Mouse (Mus musculus) cerebellum, adult 9-11 months (tissue): ENCODE data around the gene Notch2.
"Not testable (repeated sequence)": the region's sequence is repeated elsewhere in the genome, so short reads cannot be mapped to it uniquely, and the experiment has no call there.

Experiments
- DNase-seq: peaks from one replicate; pipeline ENCODE4 v3.0.0; 2022

Gene Notch2

DNA sequence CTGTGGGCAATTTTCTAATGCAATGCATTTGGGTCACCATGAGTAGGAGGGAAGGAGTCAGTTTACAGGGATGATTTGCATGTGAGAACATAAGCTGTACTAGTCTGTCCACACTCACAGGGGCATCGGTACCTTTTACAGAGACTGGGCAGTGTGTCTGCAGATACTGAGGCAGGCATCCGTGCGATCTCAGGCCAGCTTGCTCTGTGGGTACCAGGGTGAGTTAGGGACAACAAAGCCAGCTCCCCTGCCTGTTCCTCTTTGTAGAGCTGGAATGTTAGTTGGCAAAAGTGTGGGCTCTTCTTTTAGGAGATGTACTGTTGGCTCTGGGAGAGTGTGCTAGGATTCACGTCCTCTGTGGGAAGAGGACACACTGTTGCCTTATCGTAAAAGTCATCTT is 19.6 kb downstream of the Notch2 start:
- no peak for DNase-seq

DNA sequence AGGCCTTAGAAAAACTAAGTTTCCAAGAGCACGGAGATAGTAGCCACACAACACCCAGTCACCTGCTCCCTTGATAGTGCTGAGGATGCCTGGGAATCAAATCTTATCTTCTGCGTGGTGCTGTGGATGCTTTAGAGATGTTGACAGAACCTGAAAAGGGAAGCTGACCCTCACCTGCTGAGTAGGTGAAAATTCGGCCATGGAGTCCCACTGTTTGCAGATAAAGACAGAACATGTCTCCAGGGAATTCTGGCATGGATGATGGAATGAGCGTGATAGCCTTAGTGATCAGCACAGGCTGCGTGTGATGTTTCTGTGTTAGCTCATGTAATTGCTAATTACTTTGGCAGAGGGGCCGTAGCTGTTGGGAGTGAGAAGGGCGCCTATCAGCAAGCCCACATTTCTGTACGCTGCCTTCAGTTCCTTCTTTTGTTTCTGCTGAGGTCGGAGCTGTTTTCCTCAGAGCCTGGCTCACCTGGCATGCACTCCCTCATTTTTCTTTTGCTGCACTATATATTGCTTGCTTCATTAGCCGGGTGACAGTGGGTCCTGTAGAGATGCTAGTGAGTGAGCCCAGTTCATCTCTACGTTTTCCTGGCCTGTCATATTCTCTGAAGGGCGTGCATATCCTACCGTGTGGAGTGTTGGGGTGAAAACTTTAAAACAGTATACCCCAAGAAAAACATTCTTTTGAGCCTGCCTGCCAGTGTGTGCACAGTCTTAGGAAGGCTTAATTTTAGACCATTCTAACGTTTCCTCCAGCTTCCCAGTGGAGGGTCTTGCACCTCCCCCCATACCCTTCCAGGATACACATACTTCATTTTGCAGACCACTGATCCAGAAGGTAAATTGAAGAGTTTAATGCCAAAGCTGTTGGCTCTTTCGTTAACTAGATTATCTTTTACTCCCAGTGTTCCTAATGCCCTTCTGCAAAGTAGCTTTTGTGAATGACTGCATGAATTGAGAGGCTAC is 21.6 kb downstream of the Notch2 start:
- DNase-seq = no peak

DNA sequence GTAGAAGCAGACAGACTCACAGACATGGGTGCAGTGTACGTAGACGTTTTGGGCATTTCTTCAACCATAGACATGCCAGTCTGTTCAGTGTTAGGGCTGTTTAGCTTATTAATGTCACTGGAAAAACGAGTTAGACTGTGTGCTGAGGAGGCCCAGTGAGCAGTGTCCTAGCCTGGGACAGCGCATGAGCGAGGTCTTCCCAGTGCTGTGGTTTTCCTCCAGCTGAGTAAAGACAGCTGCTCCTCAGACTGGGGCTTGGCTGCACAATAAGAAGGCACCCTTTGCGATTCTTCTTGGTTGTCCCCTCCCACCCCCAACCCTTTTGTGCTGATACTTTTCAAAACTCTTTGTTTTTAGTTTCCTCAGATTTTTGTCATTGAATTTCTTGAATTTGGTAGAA is 22.8 kb downstream of the Notch2 start:
- DNase-seq = no peak

DNA sequence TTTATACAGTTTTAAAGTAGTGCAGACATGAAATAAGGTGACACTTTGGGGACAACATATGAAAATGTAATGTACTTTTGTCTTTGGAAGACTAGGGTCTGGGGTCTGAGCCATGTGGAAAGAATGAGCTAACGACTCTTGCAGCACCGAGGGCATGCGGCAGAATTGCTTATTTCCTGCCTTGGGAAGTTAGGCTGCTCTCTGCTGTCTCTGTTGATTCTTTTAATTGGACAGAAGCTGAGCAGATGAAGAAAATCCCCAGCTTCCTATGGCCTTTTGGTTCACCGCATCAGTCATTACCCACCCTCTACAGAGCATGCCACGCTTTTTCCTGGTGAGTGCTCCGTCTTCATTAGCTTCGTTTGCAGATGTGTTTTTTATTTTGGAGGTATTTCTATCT is 23.8 kb downstream of the Notch2 start:
- no peak for DNase-seq

DNA sequence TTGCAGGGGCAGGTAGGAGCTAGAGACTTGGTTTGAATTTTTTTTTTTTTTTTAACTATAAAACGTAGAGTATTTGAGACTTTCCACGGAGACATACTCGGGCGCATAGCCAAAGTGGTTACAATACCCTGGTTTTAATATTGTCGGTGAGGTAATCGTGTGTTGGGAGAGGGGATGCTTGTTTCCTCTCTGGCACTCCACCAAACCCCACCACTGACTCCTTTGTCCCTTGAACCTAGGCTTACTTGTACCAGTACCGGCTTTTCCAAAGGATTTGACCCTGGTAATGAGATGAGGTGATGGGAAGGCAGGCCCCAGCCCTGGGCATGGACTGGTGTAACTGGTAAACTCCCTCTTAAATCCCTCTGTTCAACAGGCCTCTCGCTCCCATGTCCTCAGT is 25.3 kb downstream of the Notch2 start:
- DNase-seq = no peak

DNA sequence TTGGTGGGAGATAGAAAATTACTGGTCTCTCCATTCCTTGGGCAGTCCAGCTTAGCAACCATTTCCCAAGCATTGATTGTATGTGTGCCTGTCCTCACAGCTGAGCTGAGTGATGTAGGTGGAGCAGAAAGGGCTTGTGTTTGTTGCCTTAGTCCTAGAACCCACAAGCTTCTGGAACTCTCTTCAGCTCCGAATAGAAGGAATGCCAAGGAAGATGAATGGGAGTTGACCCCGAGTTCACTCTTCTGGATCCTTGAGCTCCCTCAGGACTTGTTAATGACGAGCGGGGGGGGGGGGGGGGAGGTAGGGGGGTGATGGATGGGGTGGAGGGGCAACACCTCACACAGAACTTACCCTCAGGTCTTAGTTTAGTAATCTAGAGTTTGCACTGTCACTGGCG is 25.9 kb downstream of the Notch2 start:
- no peak for DNase-seq

DNA sequence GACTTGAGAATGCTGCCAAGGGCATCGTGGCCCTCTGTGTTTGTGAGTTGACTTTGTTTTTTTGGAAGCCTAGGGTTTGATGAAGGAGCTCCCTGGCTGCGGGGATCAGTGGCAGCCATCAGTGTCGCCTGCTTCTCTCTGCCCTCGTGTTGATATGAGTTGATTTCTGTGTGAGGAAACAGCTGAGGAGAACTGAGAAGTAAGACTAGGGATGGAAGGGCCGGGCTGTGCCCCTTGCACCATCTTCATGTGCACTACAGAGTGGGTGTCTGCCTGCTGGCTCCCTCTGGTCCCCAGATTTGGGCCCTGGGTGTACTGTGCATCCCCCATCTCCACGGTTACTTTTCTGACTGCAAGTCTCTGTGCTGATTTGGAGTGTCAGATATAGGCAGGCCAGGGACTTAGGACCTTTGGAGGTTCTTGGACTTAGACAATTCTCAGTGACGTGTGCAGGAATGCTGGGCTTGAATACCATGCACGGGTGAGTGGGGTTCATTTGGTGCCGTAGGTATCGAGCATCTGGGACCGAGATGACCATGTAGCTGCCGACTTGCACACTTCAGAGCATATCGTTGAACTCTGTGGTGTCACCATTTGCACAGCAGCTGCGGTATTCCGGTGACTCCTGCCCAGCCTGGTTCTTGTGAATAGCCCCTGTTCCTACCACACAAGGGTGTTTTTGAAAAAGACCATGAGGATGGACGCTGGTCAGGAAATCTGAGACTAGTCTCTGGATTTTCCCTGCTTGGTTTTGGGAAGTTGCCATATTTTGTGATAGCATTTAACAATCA is 26.5 kb downstream of the Notch2 start:
- DNase-seq = no peak

DNA sequence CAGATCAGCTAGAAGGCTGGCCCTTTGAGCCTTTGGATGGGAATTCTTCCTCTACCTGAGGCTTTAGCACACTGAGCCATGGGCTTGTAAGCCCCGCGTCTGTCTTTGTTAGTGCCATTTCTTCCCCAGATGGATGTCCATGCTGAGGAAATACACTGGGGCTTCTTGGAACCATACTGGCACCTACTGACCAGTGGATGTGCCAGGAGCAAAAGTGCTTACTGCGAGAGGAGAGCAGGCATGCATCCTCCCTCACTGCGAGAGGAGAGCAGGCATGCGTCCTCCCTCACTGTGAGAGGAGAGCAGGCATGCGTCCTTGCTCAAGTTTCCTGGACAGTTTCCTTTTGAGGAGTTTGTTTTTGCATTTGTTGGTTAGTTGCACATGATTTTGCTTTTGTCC is 27.5 kb downstream of the Notch2 start:
- DNase-seq = no peak

DNA sequence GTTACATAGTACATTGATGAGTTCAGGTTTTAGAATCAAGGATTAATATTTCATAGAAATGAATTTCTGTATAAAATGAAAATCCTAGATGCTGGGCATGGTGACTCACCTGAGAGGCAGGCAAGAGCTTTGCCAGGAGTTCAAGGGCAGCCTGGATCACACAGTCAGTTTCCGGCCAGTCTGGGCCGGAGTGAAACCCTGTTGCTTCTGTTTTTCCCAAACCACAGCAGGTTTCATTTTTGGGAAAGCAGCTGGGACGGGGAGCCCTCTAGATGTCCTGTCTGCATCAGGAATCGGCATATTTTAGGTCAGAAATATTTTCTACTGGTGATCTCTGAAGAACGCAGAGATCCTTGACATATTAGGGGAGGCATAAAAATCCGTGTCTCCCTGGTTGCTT is 29.0 kb downstream of the Notch2 start:
- DNase-seq = no peak

DNA sequence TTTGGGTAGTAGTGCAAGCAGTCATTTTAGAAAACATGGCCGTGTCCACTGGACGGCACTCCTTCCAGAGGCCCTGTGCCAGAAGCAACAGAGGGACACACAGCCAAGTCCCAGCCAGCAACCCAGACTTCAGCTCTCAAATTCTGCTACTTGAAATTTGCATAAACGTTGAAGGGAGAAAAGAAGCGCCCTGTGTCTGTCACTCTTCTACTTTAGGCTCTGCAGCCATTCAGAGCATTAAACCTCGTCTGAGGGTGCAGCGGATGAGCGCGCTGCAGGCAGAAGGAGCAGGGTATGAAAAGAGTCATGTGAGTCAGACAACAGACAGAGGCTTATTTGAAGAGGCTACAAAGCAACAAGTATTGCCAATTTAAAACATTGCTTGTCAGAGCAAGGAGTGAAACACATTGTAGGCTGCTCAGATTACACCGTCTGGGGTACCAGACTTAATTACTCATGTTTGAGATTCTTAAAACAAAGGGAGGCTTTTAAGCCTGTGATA is 29.7 kb downstream of the Notch2 start:
- peak; percentile 25 for DNase-seq

DNA sequence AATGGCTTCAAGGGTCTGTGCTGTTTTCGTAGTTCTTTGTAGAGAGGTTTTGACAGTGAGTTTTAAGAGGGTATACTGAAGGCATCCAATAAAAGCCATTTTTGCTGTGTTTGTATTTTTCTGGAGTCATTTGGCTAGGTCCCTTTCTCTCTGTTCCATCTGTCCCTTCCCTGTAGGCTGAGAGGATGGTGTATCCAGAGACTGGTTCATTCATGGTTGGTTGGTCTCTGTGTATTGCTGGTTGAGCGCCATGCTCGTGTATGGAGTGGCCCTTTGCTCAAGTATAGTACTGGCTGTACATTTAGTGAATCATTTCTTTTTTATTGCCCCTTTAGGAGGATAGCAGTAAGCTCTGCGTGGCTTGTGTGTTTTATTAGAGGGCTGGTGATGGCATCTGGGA is 30.3 kb downstream of the Notch2 start:
- no peak for DNase-seq

DNA sequence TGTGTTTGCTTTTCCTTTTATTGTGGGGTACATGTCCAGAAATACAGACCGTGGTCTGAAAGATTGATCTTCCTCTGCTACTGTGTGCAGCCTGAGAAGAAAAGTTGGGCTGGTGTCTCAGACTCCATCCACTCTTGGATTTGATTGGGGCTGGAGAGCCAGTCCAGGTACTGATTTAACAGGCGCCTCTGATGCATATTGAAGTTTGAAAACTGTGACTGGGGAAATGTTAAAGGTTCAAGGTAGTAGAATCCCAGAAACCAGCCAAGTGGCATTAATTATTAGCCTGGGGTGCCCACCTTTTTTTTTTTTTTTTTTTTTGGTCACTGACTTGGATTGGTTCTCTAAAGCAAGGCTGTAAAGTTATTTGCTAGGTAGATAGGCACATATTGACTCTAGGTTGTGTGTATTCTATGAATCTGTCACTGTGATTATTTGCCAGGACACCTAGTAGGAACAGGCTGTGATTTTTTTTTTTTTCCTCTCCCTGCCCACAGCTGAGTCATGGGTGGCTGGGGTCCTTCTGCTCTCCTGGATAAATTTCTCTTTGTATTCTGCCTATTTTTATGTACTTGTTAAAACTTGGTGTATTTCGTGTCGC is 31.5 kb downstream of the Notch2 start:
- no peak for DNase-seq

DNA sequence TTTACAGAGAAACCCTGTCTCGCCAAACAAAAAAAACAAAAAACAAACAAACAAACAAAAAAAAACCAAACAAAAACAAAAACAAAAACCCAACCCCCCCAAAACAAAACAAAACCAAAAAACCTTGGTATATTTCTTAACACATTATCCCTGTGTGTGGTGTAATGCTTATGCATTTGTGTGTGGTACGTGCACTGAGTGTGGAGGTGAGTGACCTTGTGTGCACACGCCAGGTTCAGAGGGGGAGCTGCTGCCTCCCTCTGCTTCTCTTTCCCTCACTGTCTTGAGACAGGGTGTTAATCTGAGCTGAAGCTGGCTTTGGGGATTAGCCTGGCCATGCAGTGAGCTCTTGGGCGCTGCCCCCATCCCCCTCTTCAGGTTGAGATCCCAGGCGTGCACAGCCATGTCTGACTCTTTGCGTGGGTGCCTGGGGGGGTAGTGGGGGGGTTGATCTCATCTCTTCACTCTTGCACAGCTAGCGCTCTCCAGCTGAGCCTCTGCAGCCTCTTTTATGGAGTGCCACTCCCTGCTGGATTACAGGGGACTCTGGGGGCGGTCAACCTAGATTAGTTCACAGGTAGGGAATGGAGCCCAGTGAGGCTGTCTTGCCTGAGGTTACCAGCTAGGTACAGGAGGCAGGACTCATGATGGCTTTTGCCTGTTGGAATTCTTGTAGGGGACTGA is 32.3 kb downstream of the Notch2 start:
- no peak for DNase-seq

DNA sequence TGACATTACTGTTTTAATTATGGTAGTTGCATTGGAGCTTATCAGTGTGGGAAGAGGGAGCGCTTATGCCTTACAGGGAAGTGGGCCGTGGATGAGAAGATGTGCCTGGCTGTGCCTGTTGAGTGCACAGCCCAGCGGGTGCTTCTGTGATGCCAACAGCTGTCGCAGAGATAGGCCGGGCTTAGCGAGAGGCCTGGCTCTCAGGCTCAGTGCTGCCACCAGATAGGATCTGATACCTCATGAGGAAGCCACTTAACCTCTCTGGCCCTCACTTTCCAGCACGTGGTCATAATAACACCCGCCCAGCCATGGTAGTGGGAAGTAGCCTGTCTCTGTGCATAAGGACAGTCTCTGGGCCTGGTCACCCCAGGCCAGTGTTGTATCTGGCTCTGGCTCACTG is 33.0 kb downstream of the Notch2 start:
- DNase-seq = no peak

DNA sequence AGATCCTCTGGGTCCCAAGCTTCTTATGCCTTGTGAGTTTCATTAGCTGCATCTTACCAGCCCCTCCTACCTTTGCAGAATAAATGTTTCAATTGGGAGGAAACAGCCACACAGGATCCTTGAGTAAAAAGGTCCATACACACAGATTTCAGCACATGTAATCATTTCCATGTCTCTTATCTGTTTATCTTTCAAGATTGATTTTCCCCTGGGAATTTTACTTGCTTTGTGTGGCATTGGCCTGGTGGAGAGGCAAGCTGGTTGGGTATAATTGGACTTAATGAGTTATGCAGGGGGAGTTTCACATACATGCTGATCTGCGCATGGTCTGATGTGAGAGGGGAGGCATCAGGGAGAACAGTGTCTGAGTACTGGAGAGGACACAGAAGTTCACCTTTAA is 36.3 kb downstream of the Notch2 start:
- DNase-seq = no peak

DNA sequence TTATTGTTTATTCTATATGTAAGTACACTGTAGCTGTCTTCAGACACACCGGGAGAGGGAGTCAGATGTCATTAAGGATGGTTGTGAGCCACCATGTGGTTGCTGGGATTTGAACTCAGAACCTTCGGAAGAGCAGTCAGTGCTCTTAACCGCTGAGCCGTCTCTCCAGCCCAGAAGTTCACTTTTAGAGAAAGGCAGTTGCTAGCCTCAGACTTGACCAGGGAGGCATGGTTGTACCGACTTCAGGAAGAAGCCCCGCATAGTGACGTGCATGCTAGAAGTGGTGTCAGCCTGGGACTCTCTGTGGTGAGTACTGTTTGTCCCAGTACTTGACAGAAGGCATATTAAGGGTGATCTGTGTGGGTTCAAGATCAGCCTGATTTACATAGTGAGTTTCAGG is 36.8 kb downstream of the Notch2 start:
- DNase-seq = not testable (repeated sequence)

DNA sequence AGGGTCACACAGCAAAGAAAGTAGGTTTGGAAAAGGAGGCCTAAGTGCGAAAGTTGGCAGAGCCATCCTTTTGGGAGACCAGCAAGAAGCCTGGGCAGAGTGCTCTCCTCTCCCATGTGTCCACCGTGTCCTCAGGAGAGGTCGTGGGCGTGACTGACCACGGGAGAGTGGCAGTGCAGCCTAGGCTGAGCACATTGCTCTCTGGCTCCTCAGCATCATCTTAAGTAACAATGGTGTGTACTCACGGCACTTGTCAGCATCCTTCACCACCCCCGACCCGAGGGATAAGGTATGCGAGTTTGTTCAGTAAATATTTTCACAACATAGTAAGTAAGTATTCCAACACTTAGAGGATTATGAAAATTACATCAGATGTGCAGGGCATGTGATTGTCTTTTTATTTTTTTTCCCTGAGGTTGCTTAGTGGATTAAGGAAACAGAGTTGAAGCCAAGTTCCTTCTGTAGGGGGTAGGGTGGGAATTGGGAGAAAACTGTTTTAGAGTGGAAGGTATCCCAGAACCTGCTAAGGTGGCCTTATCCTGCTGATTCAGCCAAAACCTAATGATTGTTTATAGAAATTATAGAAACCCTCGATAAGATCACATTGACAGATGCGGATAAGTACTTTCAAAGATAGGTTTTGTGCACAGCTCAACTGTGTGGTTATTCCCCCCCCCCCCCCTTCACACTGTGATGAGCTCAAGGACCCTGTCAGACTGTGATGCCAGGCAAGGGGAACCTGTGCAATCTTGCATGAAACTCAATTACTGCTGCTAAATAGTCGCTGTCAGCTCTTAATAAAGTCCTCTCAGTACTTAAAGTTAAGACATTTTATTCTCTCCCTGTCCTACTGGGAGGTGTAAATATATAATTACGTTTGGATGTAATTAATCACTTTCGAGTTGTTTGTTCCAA is 37.4 kb downstream of the Notch2 start:
- no peak for DNase-seq

DNA sequence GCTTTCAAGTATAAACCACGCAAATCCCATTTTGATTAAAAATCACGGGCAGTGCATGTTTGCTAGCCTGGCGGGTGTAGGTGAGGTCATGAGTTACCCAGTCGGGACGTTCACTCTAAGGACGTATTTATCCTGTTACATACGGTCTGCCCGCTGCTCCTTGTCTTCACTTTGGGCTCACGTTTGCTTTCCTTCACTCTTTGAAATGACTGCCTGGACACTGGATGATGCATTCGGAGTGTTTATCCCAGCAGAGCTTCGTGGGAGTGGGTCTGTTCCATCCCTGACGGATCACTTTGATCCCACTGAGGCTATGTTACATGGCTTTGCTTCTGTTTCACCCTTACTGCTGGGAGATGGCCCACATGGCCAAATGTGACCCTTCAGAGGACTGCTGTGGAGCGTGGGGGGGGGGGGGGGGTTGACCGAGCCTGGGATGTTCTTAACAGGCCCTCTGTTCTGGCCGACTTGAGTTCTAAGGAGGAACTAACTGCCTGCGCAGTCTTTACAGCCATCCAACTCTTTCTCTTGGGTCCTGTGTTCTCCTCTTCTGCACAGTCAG is 38.2 kb downstream of the Notch2 start:
- DNase-seq = no peak

DNA sequence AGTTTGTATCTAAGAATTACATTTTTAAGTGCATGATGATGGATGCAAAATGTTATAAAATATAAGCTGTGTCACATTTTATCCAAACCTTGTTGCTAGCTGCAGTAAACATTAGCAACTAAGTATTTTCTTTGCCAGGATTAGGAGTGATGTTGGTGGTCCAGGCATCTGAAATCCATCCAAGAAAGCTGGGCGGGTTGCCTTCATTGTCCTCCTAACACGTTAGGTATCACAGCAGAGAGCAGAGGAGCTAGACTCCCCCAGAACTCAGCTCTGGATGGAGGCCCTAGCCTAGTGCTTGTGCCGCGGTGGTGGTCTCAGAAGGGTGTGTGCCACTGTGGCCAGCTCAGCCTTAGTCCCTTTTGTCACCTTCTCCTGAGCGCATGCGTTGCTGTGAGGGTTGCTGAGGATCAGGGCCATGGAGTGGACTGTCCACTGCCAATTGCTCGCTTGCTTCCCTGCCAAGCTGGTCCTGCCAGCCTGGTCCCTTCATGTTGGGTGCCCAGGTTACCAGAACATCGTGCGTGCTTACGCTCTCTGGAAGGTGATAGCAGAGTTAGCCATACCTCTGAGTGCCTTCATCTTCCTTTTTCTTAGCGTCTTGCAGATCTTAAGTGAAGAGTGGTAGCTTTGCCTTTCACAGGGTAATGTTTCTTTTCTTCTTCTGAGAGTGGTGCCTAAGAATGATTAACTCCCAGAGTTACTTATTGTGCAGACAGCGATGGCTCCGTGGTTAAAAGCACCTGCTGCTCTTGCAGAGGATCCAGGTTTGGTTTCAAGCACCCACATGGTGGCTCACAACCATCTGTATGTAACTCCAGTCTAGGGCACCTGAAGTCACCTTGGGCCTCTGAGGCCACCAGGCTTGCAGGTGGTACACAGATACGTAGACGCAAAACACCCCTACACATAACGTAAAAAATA is 39.4 kb downstream of the Notch2 start:
- no peak for DNase-seq

DNA sequence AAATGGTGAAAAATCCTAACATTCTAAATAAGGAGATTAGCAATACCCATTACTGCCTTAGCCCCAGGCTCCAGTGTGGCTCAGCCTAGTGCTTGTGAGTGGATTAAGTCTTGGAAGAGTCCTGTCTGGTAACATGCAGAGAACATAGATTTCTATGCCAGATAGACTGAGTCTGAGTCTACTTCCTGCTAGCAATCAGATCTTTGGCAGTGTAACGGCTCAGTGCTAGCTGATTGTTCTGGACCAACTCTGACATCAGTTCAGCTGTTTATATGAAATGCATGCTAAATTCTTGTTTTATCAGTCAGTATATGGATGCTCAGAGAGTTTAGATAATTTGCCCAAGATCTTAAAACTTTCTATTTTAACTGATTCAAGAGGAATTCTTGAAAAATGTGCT is 40.5 kb downstream of the Notch2 start:
- DNase-seq = no peak
